Mouse (Mus musculus): Measurements from ENCODE around the gene Gm21586. TPM values are rescaled to one million over a fixed set of nuclear protein-coding genes. Genes with fewer than 3 reads are reported as not detected.
"Not testable (repeated sequence)": the region's sequence is repeated elsewhere in the genome, so short reads cannot be mapped to it uniquely, and the experiment has no call there.

Gm21586 gene
- polyA plus RNA-seq (2014; fragmentation: Nextera tagmentation; extraction: Ambion mirVana), result not detected in 2 replicates

DNA sequence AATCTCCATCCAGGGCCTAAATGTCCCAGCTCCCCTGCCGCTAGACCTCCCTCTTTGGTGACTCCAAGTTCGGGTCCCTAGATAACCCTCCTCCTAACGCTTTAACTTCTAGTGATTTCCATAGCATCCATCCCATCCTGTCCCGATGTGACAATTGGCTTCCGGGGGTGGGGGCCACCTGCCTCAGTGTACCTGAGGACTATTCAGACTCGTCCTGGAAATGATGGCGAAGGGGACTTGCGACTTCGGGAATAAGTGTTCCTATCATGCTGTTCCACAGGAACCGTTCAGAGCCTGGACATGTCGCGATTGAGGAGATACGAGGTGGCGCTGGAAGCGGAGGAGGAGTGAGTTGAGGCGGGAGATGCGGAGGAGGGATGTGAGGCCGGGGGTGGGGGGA, at the start of gene Gm21586:
Gm21586 (plus strand) TSS at position 301 of the 400 bp plus-strand sequence.
- not testable (repeated sequence) for H3K27ac ChIP-seq (ENCODE audit: low read depth, low read length); H3K4me1 ChIP-seq (replicated peaks; ENCODE audit: control insufficient read depth, insufficient read depth, low read length); H3K4me2 ChIP-seq (replicated peaks; ENCODE audit: low read depth, low read length); H3K4me3 ChIP-seq (ENCODE audit: low read depth, low read length); H3K36me3 ChIP-seq (ENCODE audit: control insufficient read depth, insufficient read depth, low read length); DNase-seq (ENCODE audit: low spot score); ATAC-seq (ENCODE audit: low FRiP score); H3K9me3 ChIP-seq (ENCODE audit: control insufficient read depth, low read length); H3K27me3 ChIP-seq (ENCODE audit: control insufficient read depth, insufficient read depth, low read length); H3K9ac ChIP-seq (ENCODE audit: low read depth, low read length)
- no CpG with 5 or more reads among the region's 18 CpGs for WGBS

- not testable (repeated sequence) for H3K9me3 ChIP-seq (ENCODE audit: control insufficient read depth, low read length); H3K4me3 ChIP-seq (ENCODE audit: low read depth, low read length); DNase-seq (ENCODE audit: low spot score); H3K4me2 ChIP-seq (replicated peaks; ENCODE audit: low read depth, low read length); ATAC-seq (ENCODE audit: low FRiP score); H3K27ac ChIP-seq (ENCODE audit: low read depth, low read length); H3K36me3 ChIP-seq (ENCODE audit: control insufficient read depth, insufficient read depth, low read length); H3K4me1 ChIP-seq (replicated peaks; ENCODE audit: control insufficient read depth, insufficient read depth, low read length); H3K9ac ChIP-seq (ENCODE audit: low read depth, low read length); H3K27me3 ChIP-seq (ENCODE audit: control insufficient read depth, insufficient read depth, low read length)
- WGBS, result no CpG with 5 or more reads among the region's 5 CpGs
These were observed 27.3 kb downstream of the Gm21586 start, which contains the start of gene Gm2163 for GRCm38 (mm10) chr4:42466452-42466851. Gene Gm2163, plus strand, starts transcription at chr4:42466752.

Other genes starting within 250 kb of the Gm21586 start
- gene Gm10600, start 198.7 kb upstream of the Gm21586 start, polyA plus RNA-seq (2014; fragmentation: Nextera tagmentation; extraction: Ambion mirVana), result not detected in 2 replicates
- not detected in 2 replicates for gene Ccl21b, start 183.6 kb upstream of the Gm21586 start, polyA plus RNA-seq (2014; fragmentation: Nextera tagmentation; extraction: Ambion mirVana)
- gene Gm21953, start 145.1 kb upstream of the Gm21586 start, polyA plus RNA-seq (2014; fragmentation: Nextera tagmentation; extraction: Ambion mirVana), result not detected in 2 replicates
- gene Fam205a3, start 121.0 kb upstream of the Gm21586 start, polyA plus RNA-seq (2014; fragmentation: Nextera tagmentation; extraction: Ambion mirVana), result not detected in 2 replicates
- gene Gm2163, start 27.4 kb downstream of the Gm21586 start, polyA plus RNA-seq (2014; fragmentation: Nextera tagmentation; extraction: Ambion mirVana), result not detected in 2 replicates
- not detected in 2 replicates for gene Fam205a2, start 88.8 kb downstream of the Gm21586 start, polyA plus RNA-seq (2014; fragmentation: Nextera tagmentation; extraction: Ambion mirVana)
- not detected in 2 replicates for gene Gm10591, start 172.8 kb downstream of the Gm21586 start, polyA plus RNA-seq (2014; fragmentation: Nextera tagmentation; extraction: Ambion mirVana)
- gene Gm2564, start 190.3 kb downstream of the Gm21586 start, polyA plus RNA-seq (2014; fragmentation: Nextera tagmentation; extraction: Ambion mirVana), result not detected in 2 replicates
- gene Ccl27b, start 215.9 kb downstream of the Gm21586 start, polyA plus RNA-seq (2014; fragmentation: Nextera tagmentation; extraction: Ambion mirVana), result not detected in 2 replicates
- not detected in 2 replicates for gene Il11ra2, start 222.5 kb downstream of the Gm21586 start, polyA plus RNA-seq (2014; fragmentation: Nextera tagmentation; extraction: Ambion mirVana)

All from hindbrain, embryonic 11.5 days (tissue).